Mouse (Mus musculus) 3T3-L1 (cell line): Measurements from ENCODE around the gene 1700019A02Rik.

ENCODE experiments used
- DNase-seq: peaks from one replicate; pipeline ENCODE4 v3.0.0-alpha.2; 2015; ENCODE audit warnings: low read depth, low spot score

1700019A02Rik gene

GRCm38 (mm10) chr1:53187536-53187935 lies at the start of gene 1700019A02Rik:
Gene 1700019A02Rik, minus strand, starts transcription at chr1:53187636.
- DNase-seq: no peak

GRCm38 (mm10) chr1:53226063-53226462 lies 38.6 kb upstream of the 1700019A02Rik start:
- no peak for DNase-seq

GRCm38 (mm10) chr1:53225616-53226015 lies 38.2 kb upstream of the 1700019A02Rik start:
- no peak for DNase-seq

- DNase-seq: no peak
Measured at GRCm38 (mm10) chr1:53224775-53225174, 37.3 kb upstream of the 1700019A02Rik start.

GRCm38 (mm10) chr1:53210136-53210535 lies 22.7 kb upstream of the 1700019A02Rik start:
- DNase-seq: no peak

GRCm38 (mm10) chr1:53203902-53204301 lies 16.5 kb upstream of the 1700019A02Rik start:
- no peak for DNase-seq

- DNase-seq: no peak
Measured at GRCm38 (mm10) chr1:53201630-53202199, 14.3 kb upstream of the 1700019A02Rik start.

GRCm38 (mm10) chr1:53194536-53194935 lies 7.1 kb upstream of the 1700019A02Rik start:
- no peak for DNase-seq

GRCm38 (mm10) chr1:53191234-53191633 lies 3.8 kb upstream of the 1700019A02Rik start:
- peak; percentile 11 for DNase-seq

- DNase-seq: no peak
Measured at GRCm38 (mm10) chr1:53189620-53190019, 2.2 kb upstream of the 1700019A02Rik start.

GRCm38 (mm10) chr1:53186301-53186700 lies 1.1 kb downstream of the 1700019A02Rik start:
- DNase-seq: no peak

GRCm38 (mm10) chr1:53157715-53158114 lies 29.7 kb downstream of the 1700019A02Rik start:
- no peak for DNase-seq

- DNase-seq: no peak
Measured at GRCm38 (mm10) chr1:53123066-53123465, 64.4 kb downstream of the 1700019A02Rik start.

GRCm38 (mm10) chr1:53110561-53110960 lies 76.9 kb downstream of the 1700019A02Rik start:
- DNase-seq: no peak
